Mouse (Mus musculus) embryonic facial prominence, embryonic 14.5 days (tissue): ENCODE data around the gene Nrp2. TPM values are rescaled to one million over a fixed set of nuclear protein-coding genes. Genes with fewer than 3 reads are reported as not detected.

Experiments
- ATAC-seq: fragments of 200-750 bp; cut with Nextera tagmentation; 2 replicates; pipeline ENCODE4 v1.8.0; 2017; ENCODE audit warnings: low read depth, moderate number of reproducible peaks, moderate TSS enrichment
- DNase-seq: peaks from one replicate; pipeline ENCODE4 v3.0.0-alpha.2; 2015; ENCODE audit warnings: low spot score
- H3K27ac ChIP-seq: fragments of 300-500 bp; sonication (generic); replicated peaks from 2 replicates; pipeline ENCODE4 v1.5.1; 2014; ENCODE audit warnings: low read depth, mild to moderate bottlenecking, low read length, moderate library complexity
- H3K27me3 ChIP-seq: fragments of 300-500 bp; sonication (generic); replicated peaks from 2 replicates; pipeline ENCODE4 v1.6.1; 2014; ENCODE audit warnings: low read length; ENCODE audit not compliant: control insufficient read depth, insufficient read depth
- H3K36me3 ChIP-seq: fragments of 300-500 bp; sonication (generic); 2 replicates; pipeline ENCODE4 v1.6.1; 2014; ENCODE audit warnings: low read length, mixed read lengths; ENCODE audit not compliant: control insufficient read depth, insufficient read depth
- H3K4me1 ChIP-seq: fragments of 300-500 bp; sonication (generic); 2 replicates; pipeline ENCODE4 v1.6.1; 2014; ENCODE audit warnings: antibody characterized with exemption, low read length; ENCODE audit not compliant: control insufficient read depth, insufficient read depth
- H3K4me2 ChIP-seq: fragments of 300-500 bp; sonication (generic); 2 replicates; pipeline ENCODE4 v1.6.1; 2014; ENCODE audit warnings: low read depth, mild to moderate bottlenecking, low read length, moderate library complexity, mixed read lengths
- H3K4me3 ChIP-seq: fragments of 300-500 bp; sonication (generic); 2 replicates; pipeline ENCODE4 v1.5.1; 2014; ENCODE audit warnings: low read depth, mild to moderate bottlenecking, low read length
- H3K9ac ChIP-seq: fragments of 300-500 bp; sonication (generic); 2 replicates; pipeline ENCODE4 v1.6.1; 2014; ENCODE audit warnings: low read depth, mild to moderate bottlenecking, low read length, moderate library complexity, mixed read lengths
- H3K9me3 ChIP-seq: fragments of 300-500 bp; sonication (generic); 2 replicates; pipeline ENCODE4 v1.6.1; 2016; ENCODE audit warnings: low read length; ENCODE audit not compliant: control insufficient read depth
- WGBS: fragments of 180-500 bp; shearing (Covaris S2); extraction: QIAGEN DNeasy Blood & Tissue Kit; methylation state at CpG from one replicate; pipeline ENCODE4 v1.1.7; 2014; 5-methylcytosine and 5-hydroxymethylcytosine counted together
- polyA plus RNA-seq: library from polyadenylated mRNA; unstranded; fragments of >200 nt; fragmentation: Nextera tagmentation; extraction: Ambion mirVana; gene quantifications from 2 replicates; pipeline ENCODE4 v1.2.1, GENCODE M21; 2014

Gene Nrp2
- polyA plus RNA-seq, 1 experiment from 2014 or later: 41.6 TPM

DNA sequence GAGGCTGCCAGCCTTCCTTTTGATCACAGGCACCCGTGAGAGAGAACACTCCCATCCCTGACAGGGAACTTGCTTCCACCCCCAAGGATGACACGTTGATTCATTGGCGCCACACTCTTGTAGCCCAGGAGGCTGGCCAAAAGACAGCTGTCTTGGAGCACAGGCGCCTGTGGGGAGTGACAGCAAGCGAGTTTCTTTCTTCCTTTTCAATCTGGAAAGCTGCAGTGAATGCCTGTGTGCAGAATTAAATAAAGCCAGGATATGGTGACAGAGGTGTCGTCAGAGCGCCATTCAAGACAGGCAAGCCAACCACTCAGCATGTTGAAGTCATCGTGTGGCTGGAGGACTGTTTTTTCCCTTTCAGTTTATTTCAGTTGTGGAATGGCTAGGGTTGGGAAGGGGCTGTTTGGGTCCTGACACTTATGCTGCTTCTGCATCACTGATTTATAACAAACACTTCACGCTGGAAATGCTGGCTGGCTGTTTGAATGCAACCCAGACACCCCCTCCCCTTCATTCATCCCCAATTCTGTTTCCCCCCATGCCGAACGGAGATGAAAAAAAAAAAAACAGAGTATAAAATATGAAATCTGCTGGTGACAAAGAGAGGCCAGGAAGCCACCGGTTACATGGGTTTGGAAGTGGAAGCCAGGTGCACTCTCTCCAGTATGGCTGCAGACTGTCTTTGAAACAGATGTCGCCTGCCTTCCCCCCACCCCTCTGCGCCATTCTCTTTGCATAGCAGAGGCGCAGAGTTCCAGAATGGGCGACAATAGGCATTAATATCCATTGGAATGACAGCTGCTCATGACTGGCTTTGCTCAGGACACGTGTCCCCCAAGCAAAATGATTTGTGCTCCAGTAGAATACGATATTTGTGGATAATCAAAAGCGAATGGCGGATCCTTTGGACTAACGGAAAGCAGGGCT lies 20.4 kb upstream of the Nrp2 start:
- 64% methylated on average over 21 of the region's 21 CpGs for WGBS

DNA sequence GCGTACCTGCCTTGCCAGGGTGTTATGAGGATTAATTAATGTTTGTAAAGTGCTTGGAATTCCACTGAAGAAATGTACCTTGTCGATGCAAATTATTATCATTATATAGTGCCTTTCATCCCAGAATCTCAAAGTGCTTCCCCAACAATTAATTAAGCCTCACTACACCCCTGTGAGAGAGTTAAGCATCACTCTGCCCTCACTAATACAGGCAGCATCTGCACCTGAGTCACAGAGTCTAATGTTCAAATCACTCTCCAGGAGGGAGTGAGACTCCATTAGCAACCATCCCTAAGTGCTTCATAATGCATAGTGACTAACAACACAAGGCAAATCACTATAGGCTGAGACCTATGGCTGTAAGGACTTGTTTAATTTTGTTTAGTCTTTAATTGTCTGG lies 19.6 kb upstream of the Nrp2 start:
- H3K4me1 ChIP-seq: peaks cover 6% of the 10 kb centered on the region; the same call in 1 of the 2 replicates
- no peaks in the 10 kb centered on the region for H3K36me3 ChIP-seq
- 86% methylated on average over 2 of the region's 2 CpGs for WGBS

More for the DNA sequence above, 20.4 kb upstream of the Nrp2 start:
- Histone ChIP-seq H3K36me3 (no peaks in the 10 kb centered on the region), H3K4me3 (no peak overlapping the region), H3K9ac (no peak overlapping the region), H3K4me1 (peaks cover 7% of the 10 kb centered on the region; the same call in 1 of the 2 replicates), H3K9me3 (peaks cover 1% of the 10 kb centered on the region; the same call in 1 of the 2 replicates), H3K4me2 (no peak overlapping the region), H3K27ac (no peak overlapping the region), H3K27me3 (no peaks in the 10 kb centered on the region)
- peak; percentile 46 for DNase-seq
- peak; percentile 47; the same call in 1 of the 2 replicates for ATAC-seq

DNA sequence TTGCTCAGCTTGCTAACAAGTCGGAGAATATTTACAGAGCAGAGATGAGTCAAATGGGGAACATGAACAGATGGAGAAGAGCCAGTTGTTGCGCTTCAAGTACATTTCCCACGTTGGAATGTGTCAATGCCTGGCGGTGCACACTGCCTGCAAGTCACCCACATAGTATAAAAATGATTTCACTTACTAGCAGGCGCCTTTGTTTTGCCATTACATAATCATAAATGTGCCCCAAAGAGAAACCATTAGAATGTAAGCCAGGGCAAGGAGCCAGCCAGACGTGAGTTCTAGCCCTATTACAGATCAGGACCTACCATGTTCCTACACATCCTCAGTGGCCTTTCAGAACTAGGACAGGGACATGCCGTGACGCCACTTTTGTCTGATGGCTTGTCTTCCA lies 15.6 kb upstream of the Nrp2 start:
- Histone ChIP-seq H3K4me1 (no peaks in the 10 kb centered on the region), H3K9ac (no peak overlapping the region), H3K9me3 (no peaks in the 10 kb centered on the region), H3K36me3 (no peaks in the 10 kb centered on the region), H3K4me3 (no peak overlapping the region), H3K27ac (no peak overlapping the region), H3K27me3 (no peaks in the 10 kb centered on the region), H3K4me2 (no peak overlapping the region)
- ATAC-seq (no peak), DNase-seq (peak; percentile 24)
- WGBS: 68% methylated on average over 8 of the region's 8 CpGs

More for the DNA sequence above, 19.6 kb upstream of the Nrp2 start:
- no peak for DNase-seq
- H3K9ac ChIP-seq: no peak overlapping the region
- no peak overlapping the region for H3K4me3 ChIP-seq
- H3K27ac ChIP-seq: no peak overlapping the region
- no peaks in the 10 kb centered on the region for H3K27me3 ChIP-seq
- H3K4me2 ChIP-seq: no peak overlapping the region
- no peaks in the 10 kb centered on the region for H3K9me3 ChIP-seq
- no peak for ATAC-seq

DNA sequence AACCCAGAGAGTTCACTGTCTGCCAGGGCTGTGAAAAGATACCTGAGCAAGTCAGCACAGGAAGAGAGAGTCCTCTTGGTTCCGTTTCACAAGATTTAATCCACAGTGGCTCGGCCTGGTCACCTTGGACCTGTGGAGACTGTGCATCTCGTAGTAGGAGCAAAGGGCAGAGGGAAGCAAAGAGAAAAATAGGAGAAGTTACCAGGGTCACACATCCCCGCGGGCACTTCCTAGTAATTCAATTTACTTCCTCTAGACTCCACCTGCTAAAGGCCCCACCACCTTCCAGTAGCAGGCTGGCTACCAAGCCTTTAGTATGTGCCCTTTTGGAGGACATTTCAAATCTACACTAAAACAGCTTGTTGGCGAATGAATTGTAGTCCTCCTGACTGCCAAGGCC lies 11.9 kb upstream of the Nrp2 start:
- Histone ChIP-seq H3K27me3 (no peaks in the 10 kb centered on the region), H3K9ac (no peak overlapping the region), H3K9me3 (no peaks in the 10 kb centered on the region), H3K4me2 (no peak overlapping the region), H3K4me1 (no peaks in the 10 kb centered on the region), H3K36me3 (no peaks in the 10 kb centered on the region), H3K27ac (no peak overlapping the region), H3K4me3 (no peak overlapping the region)
- DNase-seq (no peak), ATAC-seq (no peak)
- WGBS: 78% methylated on average over 6 of the region's 6 CpGs

DNA sequence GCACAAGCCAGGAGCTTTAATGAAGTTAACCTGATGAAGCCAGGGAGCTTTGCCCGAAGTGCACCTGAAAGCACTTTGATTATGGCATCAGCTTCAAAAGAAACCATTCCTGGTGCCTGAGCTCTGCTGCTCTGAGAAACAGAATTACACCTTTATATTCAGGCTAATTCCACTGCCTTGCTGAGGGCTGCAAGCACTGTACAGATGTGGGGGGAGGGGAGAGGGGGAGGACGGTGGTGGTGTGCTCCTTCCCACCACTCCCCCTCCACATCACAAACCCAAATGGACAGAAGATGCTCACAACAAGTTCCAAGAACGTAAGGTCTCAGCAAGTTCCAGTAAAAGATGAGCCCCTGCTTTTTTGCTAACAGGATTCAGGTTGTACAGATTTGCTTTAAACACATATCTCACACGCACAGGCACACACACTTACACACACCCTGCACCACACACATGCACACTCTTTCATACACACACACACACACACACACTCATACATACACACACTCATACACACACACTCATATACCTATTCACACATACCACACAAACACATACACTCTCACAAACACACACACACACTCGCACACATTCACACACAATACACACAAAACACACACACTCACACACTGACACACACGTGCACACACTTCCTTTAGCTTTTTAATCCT lies 6.6 kb upstream of the Nrp2 start:
- 40% methylated on average over 6 of the region's 6 CpGs for WGBS

DNA sequence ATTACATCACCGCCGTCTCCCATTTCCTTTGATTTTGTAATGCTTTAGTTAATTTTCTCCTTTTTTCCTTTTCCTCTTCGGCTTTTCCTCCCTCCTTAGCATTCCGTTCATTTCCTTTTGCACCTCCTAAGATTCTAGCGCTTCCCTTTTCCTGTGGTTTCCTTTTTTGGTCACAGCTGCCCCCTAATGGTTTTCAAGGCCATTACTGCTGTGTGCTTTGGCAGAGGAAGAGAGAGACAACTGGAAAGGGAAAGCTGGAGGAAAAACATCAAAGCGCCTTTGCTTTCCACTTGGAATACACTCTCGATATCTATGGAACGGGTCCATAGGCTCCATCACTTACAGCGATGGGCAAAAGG lies 6.1 kb upstream of the Nrp2 start:
- H3K4me2 ChIP-seq: peak overlapping the region; percentile 29
- peaks cover 4% of the 10 kb centered on the region; the same call in 1 of the 2 replicates for H3K27me3 ChIP-seq
- 10% methylated on average over 9 of the region's 9 CpGs for WGBS
- no peak overlapping the region for H3K9ac ChIP-seq
- H3K36me3 ChIP-seq: no peaks in the 10 kb centered on the region
- peak; percentile 88 for DNase-seq
- no peaks in the 10 kb centered on the region for H3K9me3 ChIP-seq
- ATAC-seq: peak; percentile 68; the same call in 1 of the 2 replicates
- no peak overlapping the region for H3K27ac ChIP-seq
- H3K4me1 ChIP-seq: peaks cover 11% of the 10 kb centered on the region
- H3K4me3 ChIP-seq: no peak overlapping the region

More for the DNA sequence above, 6.6 kb upstream of the Nrp2 start:
- Histone ChIP-seq H3K27ac (no peak overlapping the region), H3K4me3 (no peak overlapping the region), H3K4me2 (peak overlapping the region; percentile 29), H3K9me3 (no peaks in the 10 kb centered on the region), H3K27me3 (no peaks in the 10 kb centered on the region), H3K9ac (no peak overlapping the region), H3K36me3 (no peaks in the 10 kb centered on the region), H3K4me1 (peaks cover 11% of the 10 kb centered on the region; the same call in 1 of the 2 replicates)
- DNase-seq (no peak), ATAC-seq (peak; percentile 45; the same call in 1 of the 2 replicates)

DNA sequence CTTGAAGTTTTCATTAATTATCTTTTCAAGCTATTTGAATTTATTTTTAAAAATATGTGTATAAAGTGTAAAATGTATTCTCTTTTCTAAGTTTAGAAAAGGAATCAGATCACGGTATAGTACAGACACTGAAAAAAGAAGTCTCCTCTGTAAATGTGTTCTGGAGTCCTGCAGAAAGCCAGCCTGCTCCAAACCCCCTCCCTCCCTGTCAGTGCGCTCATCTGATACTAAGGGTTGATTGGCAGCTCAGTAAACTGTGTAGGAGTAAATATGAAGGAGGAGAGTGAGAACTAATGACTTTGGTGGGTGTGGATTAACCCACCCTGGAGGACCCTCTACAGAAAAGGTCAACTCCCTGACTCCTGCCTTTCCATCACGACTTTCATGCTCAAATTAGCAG lies 5.7 kb upstream of the Nrp2 start:
- no peak overlapping the region for H3K4me3 ChIP-seq
- H3K27ac ChIP-seq: no peak overlapping the region
- H3K9me3 ChIP-seq: no peaks in the 10 kb centered on the region
- no peak overlapping the region for H3K9ac ChIP-seq
- H3K27me3 ChIP-seq: peaks cover 8% of the 10 kb centered on the region
- ATAC-seq: no peak
- 38% methylated on average over 3 of the region's 3 CpGs for WGBS
- 0 out of 2 replicates have a peak overlapping the region, but pooled peaks have one; percentile 29 for H3K4me2 ChIP-seq
- H3K4me1 ChIP-seq: peaks cover 13% of the 10 kb centered on the region
- no peaks in the 10 kb centered on the region for H3K36me3 ChIP-seq
- DNase-seq: no peak

DNA sequence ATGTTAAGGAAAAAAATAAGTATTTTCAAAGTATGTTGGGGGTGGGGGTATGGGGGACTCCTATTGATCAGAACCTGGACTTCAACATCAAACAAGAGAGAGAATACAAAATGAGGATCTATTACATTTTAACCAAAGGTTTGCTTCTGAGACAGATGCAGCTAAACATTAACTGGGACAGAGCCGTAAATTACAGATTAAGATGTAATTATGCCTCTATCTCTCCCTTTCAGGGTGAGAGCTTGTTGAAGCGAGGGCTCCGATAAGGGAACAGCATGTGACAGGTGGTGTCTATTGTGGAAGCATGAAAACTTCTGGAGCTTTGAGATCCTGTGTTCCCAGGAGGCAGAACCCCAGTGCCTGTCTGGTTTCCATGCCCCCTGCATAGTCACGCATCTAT lies 3.3 kb upstream of the Nrp2 start:
- peaks cover 17% of the 10 kb centered on the region for H3K4me1 ChIP-seq
- no peak overlapping the region for H3K27ac ChIP-seq
- H3K4me3 ChIP-seq: no peak overlapping the region
- no peaks in the 10 kb centered on the region for H3K9me3 ChIP-seq
- DNase-seq (no peak), ATAC-seq (no peak)
- WGBS: 75% methylated on average over 4 of the region's 4 CpGs
- H3K9ac ChIP-seq: no peak overlapping the region
- no peaks in the 10 kb centered on the region for H3K36me3 ChIP-seq
- peaks cover 8% of the 10 kb centered on the region for H3K27me3 ChIP-seq
- no peak overlapping the region for H3K4me2 ChIP-seq
